Mouse (Mus musculus): ENCODE results near the gene Brpf3.
"Not testable (repeated sequence)": the region's sequence is repeated elsewhere in the genome, so short reads cannot be mapped to it uniquely, and the experiment has no call there.

Brpf3 gene

GRCm38 (mm10) chr17:28827665-28828231 is 26.9 kb downstream of the Brpf3 start:
- no peak for DNase-seq (ENCODE audit: low spot score in 2 of 2)

GRCm38 (mm10) chr17:28829120-28829519 is 28.2 kb downstream of the Brpf3 start:
- no peak for DNase-seq (ENCODE audit: low spot score in 2 of 2)

- DNase-seq (ENCODE audit: low spot score in 2 of 2) = no peak
These were observed 30.2 kb downstream of the Brpf3 start for GRCm38 (mm10) chr17:28831065-28831464.

- no peak for DNase-seq (ENCODE audit: low spot score in 2 of 2)
These were observed 31.1 kb downstream of the Brpf3 start for GRCm38 (mm10) chr17:28832040-28832439.

GRCm38 (mm10) chr17:28832875-28833274 is 32.0 kb downstream of the Brpf3 start:
- no peak for DNase-seq (ENCODE audit: low spot score in 2 of 2)

GRCm38 (mm10) chr17:28834676-28835075 is 33.8 kb downstream of the Brpf3 start:
- no peak for DNase-seq (ENCODE audit: low spot score in 2 of 2)

GRCm38 (mm10) chr17:28837840-28838239 is 37.0 kb downstream of the Brpf3 start:
- DNase-seq (ENCODE audit: low spot score in 2 of 2) = no peak

GRCm38 (mm10) chr17:28841947-28842346 is 41.1 kb downstream of the Brpf3 start:
- DNase-seq (ENCODE audit: low spot score in 2 of 2) = not testable (repeated sequence)

- no peak for DNase-seq (ENCODE audit: low spot score in 2 of 2)
These were observed 42.8 kb downstream of the Brpf3 start for GRCm38 (mm10) chr17:28843665-28844064.

- no peak for DNase-seq (ENCODE audit: low spot score in 2 of 2)
These were observed 46.2 kb downstream of the Brpf3 start for GRCm38 (mm10) chr17:28846974-28847617.

- DNase-seq (ENCODE audit: low spot score in 2 of 2) = no peak
These were observed 49.6 kb downstream of the Brpf3 start for GRCm38 (mm10) chr17:28850511-28850910.

GRCm38 (mm10) chr17:28854377-28854776 is 53.5 kb downstream of the Brpf3 start:
- DNase-seq (ENCODE audit: low spot score in 2 of 2) = no peak

- DNase-seq (ENCODE audit: low spot score in 2 of 2) = no peak
These were observed 54.4 kb downstream of the Brpf3 start for GRCm38 (mm10) chr17:28855166-28855885.

- DNase-seq (ENCODE audit: low spot score in 2 of 2) = no peak
These were observed 55.1 kb downstream of the Brpf3 start for GRCm38 (mm10) chr17:28856030-28856429.

- DNase-seq (ENCODE audit: low spot score in 2 of 2) = no peak
These were observed 57.3 kb downstream of the Brpf3 start, which contains the start of gene Pnpla1 for GRCm38 (mm10) chr17:28858205-28858604. Gene Pnpla1, plus strand, starts transcription at chr17:28858411.

- no peak for DNase-seq (ENCODE audit: low spot score in 2 of 2)
These were observed 63.0 kb downstream of the Brpf3 start for GRCm38 (mm10) chr17:28863926-28864325.

- no peak for DNase-seq (ENCODE audit: low spot score in 2 of 2)
These were observed 63.6 kb downstream of the Brpf3 start for GRCm38 (mm10) chr17:28864464-28864863.

GRCm38 (mm10) chr17:28866921-28867320 is 66.0 kb downstream of the Brpf3 start:
- DNase-seq (ENCODE audit: low spot score in 2 of 2) = no peak

- no peak for DNase-seq (ENCODE audit: low spot score in 2 of 2)
These were observed 66.5 kb downstream of the Brpf3 start for GRCm38 (mm10) chr17:28867381-28867780.

GRCm38 (mm10) chr17:28869412-28870110 is 68.7 kb downstream of the Brpf3 start:
- peak; percentile 40 to 59 for DNase-seq (ENCODE audit: low spot score in 2 of 2)

- DNase-seq (ENCODE audit: low spot score in 2 of 2) = no peak
These were observed 69.5 kb downstream of the Brpf3 start for GRCm38 (mm10) chr17:28870435-28870834.

- DNase-seq (ENCODE audit: low spot score in 2 of 2) = no peak
These were observed 70.9 kb downstream of the Brpf3 start for GRCm38 (mm10) chr17:28871831-28872230.

Data from frontal cortex, postnatal 25 days (tissue).